Mouse (Mus musculus) cerebellum, adult 11-12 months (tissue): Measurements from ENCODE around the gene Zfp13.
"Not testable (repeated sequence)": the region's sequence is repeated elsewhere in the genome, so short reads cannot be mapped to it uniquely, and the experiment has no call there.

Experiments used
- DNase-seq: peaks from one replicate; pipeline ENCODE4 v3.0.0; 2022

Zfp13 gene

GRCm38 (mm10) chr17:23598582-23599552 lies at the start of gene Zfp13:
TSS of gene Zfp13 (minus strand) at chr17:23599487.
- peak; percentile 80 for DNase-seq

GRCm38 (mm10) chr17:23645894-23646293 lies 46.6 kb upstream of the Zfp13 start:
- DNase-seq = no peak

GRCm38 (mm10) chr17:23644613-23645495 lies 45.6 kb upstream of the Zfp13 start, which contains the start of gene Mmp25:
TSS of gene Mmp25 (minus strand) at chr17:23645277.
- no peak for DNase-seq

- no peak for DNase-seq
These were observed 32.0 kb upstream of the Zfp13 start for GRCm38 (mm10) chr17:23631241-23631640.

- DNase-seq = peak; percentile 67
These were observed 31.1 kb upstream of the Zfp13 start for GRCm38 (mm10) chr17:23630195-23631020.

- no peak for DNase-seq
These were observed 28.5 kb upstream of the Zfp13 start for GRCm38 (mm10) chr17:23627813-23628212.

- DNase-seq = no peak
These were observed 21.1 kb upstream of the Zfp13 start for GRCm38 (mm10) chr17:23620351-23620750.

- no peak for DNase-seq
These were observed 17.8 kb upstream of the Zfp13 start for GRCm38 (mm10) chr17:23617087-23617486.

- peak; percentile 78 for DNase-seq
These were observed 11.1 kb upstream of the Zfp13 start for GRCm38 (mm10) chr17:23610361-23610800.

GRCm38 (mm10) chr17:23609612-23610011 lies 10.3 kb upstream of the Zfp13 start:
- peak; percentile 74 for DNase-seq

- no peak for DNase-seq
These were observed 5.9 kb upstream of the Zfp13 start for GRCm38 (mm10) chr17:23605220-23605619.

GRCm38 (mm10) chr17:23604394-23604793 lies 5.1 kb upstream of the Zfp13 start:
- DNase-seq = no peak

- no peak for DNase-seq
These were observed 4.3 kb upstream of the Zfp13 start for GRCm38 (mm10) chr17:23603542-23603941.

GRCm38 (mm10) chr17:23603077-23603476 lies 3.8 kb upstream of the Zfp13 start:
- no peak for DNase-seq

- DNase-seq = no peak
These were observed 2.7 kb upstream of the Zfp13 start for GRCm38 (mm10) chr17:23601836-23602585.

GRCm38 (mm10) chr17:23600641-23601622 lies 1.6 kb upstream of the Zfp13 start, which contains the start of gene Zscan10:
TSS of gene Zscan10 (plus strand) at chr17:23600856.
- DNase-seq = no peak

GRCm38 (mm10) chr17:23599605-23600063 lies 347 bp upstream of the Zfp13 start:
- DNase-seq = no peak

GRCm38 (mm10) chr17:23595139-23595538 lies 4.1 kb downstream of the Zfp13 start:
- DNase-seq = not testable (repeated sequence)

GRCm38 (mm10) chr17:23592926-23593300 lies 6.4 kb downstream of the Zfp13 start:
- DNase-seq = no peak
